In the genomic region with DNA sequence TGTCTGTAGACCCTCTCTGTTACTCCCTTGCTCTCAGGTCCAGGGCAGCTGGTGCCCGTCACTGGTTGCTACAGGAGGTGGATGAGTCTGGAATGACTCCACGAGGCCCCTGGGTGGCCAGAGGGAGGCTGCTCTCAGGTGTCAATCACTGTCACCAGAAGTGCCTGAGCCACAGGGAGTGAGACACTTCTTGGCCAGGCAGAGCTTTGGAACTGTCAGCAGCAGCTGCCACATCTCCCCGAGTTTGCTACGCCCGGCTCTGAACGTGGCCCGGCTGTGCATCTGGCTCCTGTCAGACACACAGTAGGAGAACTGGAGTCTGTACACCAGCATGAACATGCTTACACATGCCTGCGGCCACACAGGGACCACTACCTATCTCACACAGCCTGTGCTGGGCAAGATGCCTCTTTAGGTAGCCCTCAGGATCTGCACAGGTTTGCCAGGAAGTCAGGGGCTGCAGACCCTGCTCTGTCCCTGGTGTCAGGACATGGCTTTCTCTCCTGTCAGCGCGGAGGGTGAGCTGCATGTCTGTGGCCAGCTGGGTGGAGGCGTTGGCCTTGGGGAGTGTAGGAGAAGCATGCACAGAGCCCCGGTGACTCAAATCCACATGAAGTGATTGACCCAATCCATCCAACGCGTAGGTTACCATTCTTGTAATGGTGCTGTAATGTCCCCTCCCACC, we compare ENCODE assay signal across 9 mouse cellular contexts. TPM values are rescaled to one million over a fixed set of nuclear protein-coding genes. Genes with fewer than 3 reads are reported as not detected.
A peak's percentile ranks its signal among the peaks of the same experiment; 100 is the strongest.
DNase-seq lines count a peak whose midpoint lies in the region; ATAC-seq and TF ChIP-seq lines count a peak whose summit lies in the region.
"Had no signal": no experiment of that assay in that cellular context is flagged by ENCODE, and none has a peak within 500 bp of the region (broad histone marks: within the 10 kb centered on the region; RNA-seq: fewer than 3 reads in every experiment).

No protein-coding gene starts in this region.

- ATAC-seq in forebrain, embryonic 14.5 days, result peak; percentile 6; the same call in 1 of the 2 replicates
- no peak for ATAC-seq in CD4-positive, CD25-positive, alpha-beta regulatory T cell, adult 4 months
- ATAC-seq in megakaryocyte-erythroid progenitor cell, adult 5-6 weeks (replicated peaks; ENCODE audit: low FRiP score, low TSS enrichment, poor library complexity, severe bottlenecking), result no peak

- 70% methylated on average over 14 of the region's 14 CpGs for WGBS in forebrain, embryonic 14.5 days

- TF ChIP-seq POLR2A in myocyte (IDR thresholded peaks at IDR 0.05; ENCODE audit: insufficient read length, low read depth), result peak; percentile 17

- H3K36me3 ChIP-seq in forebrain, embryonic 14.5 days (ENCODE audit: control insufficient read depth, insufficient read depth, low read length), result peaks cover 6% of the 10 kb centered on the region
- H3K36me3 ChIP-seq in myocyte (ENCODE audit: control insufficient read depth, insufficient read depth), result peaks cover 6% of the 10 kb centered on the region

- H3K79me2 ChIP-seq in myocyte (ENCODE audit: control insufficient read depth, insufficient read depth), result no peaks in the 10 kb centered on the region

- H3K27me3 ChIP-seq in forebrain, embryonic 14.5 days (replicated peaks; ENCODE audit: control insufficient read depth, insufficient read depth, low read length), result no peaks in the 10 kb centered on the region
- no peaks in the 10 kb centered on the region for H3K27me3 ChIP-seq in myocyte (ENCODE audit: control insufficient read depth, insufficient read depth, insufficient read length)

- no peak overlapping the region for H3ac ChIP-seq in myocyte (ENCODE audit: control insufficient read depth, insufficient read length)

- peak; percentile 90 for DNase-seq in left cerebral cortex, postnatal 4 days
- DNase-seq in left cerebral cortex, postnatal 14 days (ENCODE audit: low spot score in 2 of 2), result no peak
- peak; percentile 41 for DNase-seq in forebrain, embryonic 14.5 days (ENCODE audit: low spot score)
- peak; percentile 62 to 72 for DNase-seq in heart, postnatal 14 days
- no peak for DNase-seq in spleen, postnatal 4 days (ENCODE audit: low spot score in 2 of 2)

- no peak overlapping the region for H3K4me3 ChIP-seq in forebrain, embryonic 14.5 days (ENCODE audit: low read depth, low read length)
- H3K4me3 ChIP-seq in myocyte, result no peak overlapping the region
- H3K4me3 ChIP-seq: erythroblast, embryonic 14.5 days had no signal

- H3K9me3 ChIP-seq in forebrain, embryonic 14.5 days (replicated peaks; ENCODE audit: control insufficient read depth, low read length), result no peaks in the 10 kb centered on the region

- peak overlapping the region; percentile 21; the same call in 1 of the 2 replicates for H3K27ac ChIP-seq in forebrain, embryonic 14.5 days (ENCODE audit: low read depth, low read length)

- intact Hi-C loops in left cerebral cortex, postnatal 4 days (cut with DNase I), result no loop called here
- intact Hi-C loops in left cerebral cortex, postnatal 14 days (cut with DNase I), result no loop called here
- intact Hi-C loops in heart, postnatal 14 days (cut with DNase I), result no loop called here

- H3K4me1 ChIP-seq in forebrain, embryonic 14.5 days (ENCODE audit: control insufficient read depth, insufficient read depth, low read length), result peaks cover 6% of the 10 kb centered on the region; the same call in 1 of the 2 replicates

- no peak overlapping the region for H3K4me2 ChIP-seq in forebrain, embryonic 14.5 days (ENCODE audit: low read length)
- peak overlapping the region; percentile 9 for H3K4me2 ChIP-seq in myocyte (ENCODE audit: low read depth)

- H3K9ac ChIP-seq in forebrain, embryonic 14.5 days (ENCODE audit: low read length), result peak overlapping the region; percentile 32

TF ChIP-seq in myocyte, 11 proteins besides CTCF, POLR2A, EP300 and RAD21:
- peak in 1 of 3 experiments; percentile 49 for TF ChIP-seq MYOG (IDR thresholded peaks at IDR 0.05; ENCODE audit: control insufficient read depth in 1 of 3, insufficient read depth in 1 of 3, insufficient read length in 2 of 3, low read depth in 2 of 3)
- peak; percentile 52 to 84 (median 57) for TF ChIP-seq MYOD1 (IDR thresholded peaks at IDR 0.05; ENCODE audit: control insufficient read depth in 1 of 3, insufficient read length in 2 of 3, low read depth in 2 of 3)
- no peak for TF ChIP-seq MAX (IDR thresholded peaks at IDR 0.05; ENCODE audit: low read depth)
- TF ChIP-seq REST (IDR thresholded peaks at IDR 0.05; ENCODE audit: insufficient read depth, insufficient read length), result no peak
- TF ChIP-seq SRF (IDR thresholded peaks at IDR 0.05; ENCODE audit: control insufficient read depth, insufficient read length, low read depth), result no peak

RNA-seq across cellular contexts. Expression of a gene that starts 18.4 kb away (rescaled TPM):
- total RNA-seq in left cerebral cortex, postnatal 4 days (2021), result 10 to 100 TPM; 10.3 to 11.0 TPM
- 10 to 100 TPM; 10.6 to 11.0 TPM for total RNA-seq in left cerebral cortex, postnatal 14 days (2021)
- polyA plus RNA-seq in forebrain, embryonic 14.5 days (2014; fragmentation: Nextera tagmentation; extraction: Ambion mirVana), result 8.3 and 8.4 TPM in 2 replicates
- total RNA-seq in heart, postnatal 14 days (2021), result 10 to 100 TPM; 11.9 to 12.9 TPM
- 24.6 TPM for polyA plus RNA-seq in myocyte (2012; fragmentation: generic; extraction: Trizol)
- 10 to 100 TPM in 1 of 2 experiments, 1 to 10 TPM in 1; 5.6 to 13.0 TPM for polyA plus RNA-seq in CD4-positive, CD25-positive, alpha-beta regulatory T cell, adult 4 months (2017; shearing (Covaris generic))
- 3.0 and 3.8 TPM in 2 replicates for total RNA-seq in megakaryocyte-erythroid progenitor cell, adult 5-6 weeks (2014; fragmentation: Nextera tagmentation)
- 2.3 and 2.9 TPM in 2 replicates for total RNA-seq in megakaryocyte-erythroid progenitor cell, adult 5-6 weeks (2017)

RNA-seq across cellular contexts. Expression of a gene that starts 29.9 kb away (rescaled TPM):
- total RNA-seq in left cerebral cortex, postnatal 4 days (2021), result not detected
- under 1 TPM; 0.48 to 0.63 TPM for total RNA-seq in left cerebral cortex, postnatal 14 days (2021)
- polyA plus RNA-seq in forebrain, embryonic 14.5 days (2014; fragmentation: Nextera tagmentation; extraction: Ambion mirVana), result not detected in 2 replicates
- under 1 TPM; 0.41 to 0.65 TPM for total RNA-seq in heart, postnatal 14 days (2021)
- polyA plus RNA-seq in myocyte (2012; fragmentation: generic; extraction: Trizol), result 0.07 TPM
- polyA plus RNA-seq in CD4-positive, CD25-positive, alpha-beta regulatory T cell, adult 4 months (2017; shearing (Covaris generic)), result not detected
- not detected in 2 replicates for total RNA-seq in megakaryocyte-erythroid progenitor cell, adult 5-6 weeks (2014; fragmentation: Nextera tagmentation)
- total RNA-seq in megakaryocyte-erythroid progenitor cell, adult 5-6 weeks (2017), result not detected in 2 replicates
- polyA plus RNA-seq: erythroblast, embryonic 14.5 days had no signal

Comparison
In these comparisons a context has a peak if more than half of its experiments do, and no peak if none do; other contexts are left out.
1. DNase-seq: peak in left cerebral cortex, postnatal 4 days (single experiment), forebrain, embryonic 14.5 days (single experiment) and heart, postnatal 14 days (2 of 2); none in left cerebral cortex, postnatal 14 days (0 of 2) and spleen, postnatal 4 days (0 of 2).